Mouse (Mus musculus) spleen, adult 2 months (tissue): ENCODE measurements at regions not wholly inside any gene's neighbourhood (a gene's known extent, or its start where the extent isn't known, plus 50 kb on each side); places are given as distances from the start of the nearest gene placed in this dataset.

ENCODE experiments used
- CTCF ChIP-seq: fragments of 200-500 bp; IDR thresholded peaks from 2 replicates; pipeline ENCODE4 v1.5.1; 2011; ENCODE audit warnings: mild to moderate bottlenecking, inconsistent platforms; ENCODE audit not compliant: insufficient read depth, insufficient read length, insufficient replicate concordance; ENCODE audit errors: extremely low read depth
- POLR2A ChIP-seq: fragments of 200-500 bp; IDR thresholded peaks from 2 replicates; pipeline ENCODE4 v1.6.1; 2011; ENCODE audit warnings: low read depth, low read length, inconsistent platforms

- TF ChIP-seq CTCF (no peak), POLR2A (no peak)
Observed at GRCm38 (mm10) chr2:51267662-51268061, 118.8 kb upstream of the Rnd3 start.
